Mouse (Mus musculus): Measurements from ENCODE around the gene Trat1. TPM values are rescaled to one million over a fixed set of nuclear protein-coding genes. Genes with fewer than 3 reads are reported as not detected.

The Trat1 gene
- under 1 TPM; 0.07 to 0.55 TPM for total RNA-seq (2021)
- long read RNA-seq, experiment 1, result 0 reads
- long read RNA-seq, experiment 2, result 0 reads

GRCm38 (mm10) chr16:48771971-48772445 is at the start of gene Trat1:
TSS of gene Trat1 (minus strand) at chr16:48772021.
- no peak for DNase-seq (ENCODE audit: low spot score in 2 of 2)

- no peak for DNase-seq (ENCODE audit: low spot score in 2 of 2)
Observed at GRCm38 (mm10) chr16:48818524-48818923, 46.7 kb upstream of the Trat1 start.

- no peak for DNase-seq (ENCODE audit: low spot score in 2 of 2)
Observed at GRCm38 (mm10) chr16:48816695-48817094, 44.9 kb upstream of the Trat1 start, which contains the start of gene Retnlb. TSS of gene Retnlb (plus strand) at chr16:48816856.

GRCm38 (mm10) chr16:48811881-48812436 is 40.1 kb upstream of the Trat1 start:
- DNase-seq (ENCODE audit: low spot score in 2 of 2), result no peak

GRCm38 (mm10) chr16:48809374-48809773 is 37.6 kb upstream of the Trat1 start:
- DNase-seq (ENCODE audit: low spot score in 2 of 2), result no peak

- DNase-seq (ENCODE audit: low spot score in 2 of 2), result no peak
Observed at GRCm38 (mm10) chr16:48806521-48806920, 34.7 kb upstream of the Trat1 start.

- no peak for DNase-seq (ENCODE audit: low spot score in 2 of 2)
Observed at GRCm38 (mm10) chr16:48805412-48805811, 33.6 kb upstream of the Trat1 start.

- no peak for DNase-seq (ENCODE audit: low spot score in 2 of 2)
Observed at GRCm38 (mm10) chr16:48800906-48801305, 29.1 kb upstream of the Trat1 start.

GRCm38 (mm10) chr16:48799470-48799869 is 27.6 kb upstream of the Trat1 start:
- no peak for DNase-seq (ENCODE audit: low spot score in 2 of 2)

- DNase-seq (ENCODE audit: low spot score in 2 of 2), result no peak
Observed at GRCm38 (mm10) chr16:48798285-48798684, 26.5 kb upstream of the Trat1 start.

- no peak for DNase-seq (ENCODE audit: low spot score in 2 of 2)
Observed at GRCm38 (mm10) chr16:48788704-48789185, 16.9 kb upstream of the Trat1 start.

GRCm38 (mm10) chr16:48786258-48786657 is 14.4 kb upstream of the Trat1 start:
- no peak for DNase-seq (ENCODE audit: low spot score in 2 of 2)

- no peak for DNase-seq (ENCODE audit: low spot score in 2 of 2)
Observed at GRCm38 (mm10) chr16:48777254-48777653, 5.4 kb upstream of the Trat1 start.

GRCm38 (mm10) chr16:48769183-48769582 is 2.6 kb downstream of the Trat1 start:
- DNase-seq (ENCODE audit: low spot score in 2 of 2), result no peak

- no peak for DNase-seq (ENCODE audit: low spot score in 2 of 2)
Observed at GRCm38 (mm10) chr16:48760643-48761481, 11.0 kb downstream of the Trat1 start.

GRCm38 (mm10) chr16:48750145-48750827 is 21.5 kb downstream of the Trat1 start:
- peak; percentile 4 to 20 for DNase-seq (ENCODE audit: low spot score in 2 of 2)

- no peak for DNase-seq (ENCODE audit: low spot score in 2 of 2)
Observed at GRCm38 (mm10) chr16:48745418-48745817, 26.4 kb downstream of the Trat1 start.

GRCm38 (mm10) chr16:48745011-48745410 is 26.8 kb downstream of the Trat1 start:
- no peak for DNase-seq (ENCODE audit: low spot score in 2 of 2)

- no peak for DNase-seq (ENCODE audit: low spot score in 2 of 2)
Observed at GRCm38 (mm10) chr16:48741549-48741948, 30.3 kb downstream of the Trat1 start.

GRCm38 (mm10) chr16:48739974-48740373 is 31.8 kb downstream of the Trat1 start:
- DNase-seq (ENCODE audit: low spot score in 2 of 2), result no peak

GRCm38 (mm10) chr16:48738429-48738828 is 33.4 kb downstream of the Trat1 start:
- no peak for DNase-seq (ENCODE audit: low spot score in 2 of 2)

- no peak for DNase-seq (ENCODE audit: low spot score in 2 of 2)
Observed at GRCm38 (mm10) chr16:48736890-48737289, 34.9 kb downstream of the Trat1 start.

Measured in layer of hippocampus, postnatal 14 days (tissue).